Mouse (Mus musculus) limb, embryonic 12.5 days (tissue): ENCODE data around the gene Ctbp2. TPM values are rescaled to one million over a fixed set of nuclear protein-coding genes. Genes with fewer than 3 reads are reported as not detected.
"Not testable (repeated sequence)": the region's sequence is repeated elsewhere in the genome, so short reads cannot be mapped to it uniquely, and the experiment has no call there.

ENCODE experiments used
- ATAC-seq: fragments of 200-750 bp; cut with Nextera tagmentation; 2 replicates; pipeline ENCODE4 v1.8.0; 2017; ENCODE audit warnings: low read depth, moderate TSS enrichment; ENCODE audit not compliant: insufficient number of reproducible peaks, insufficient read depth, low FRiP score, low TSS enrichment
- H3K27ac ChIP-seq: fragments of 300-500 bp; sonication (generic); 2 replicates; pipeline ENCODE4 v1.5.1; 2016; ENCODE audit warnings: mild to moderate bottlenecking, moderate library complexity
- H3K27me3 ChIP-seq: fragments of 300-500 bp; sonication (generic); 2 replicates; pipeline ENCODE4 v1.6.1; 2016; ENCODE audit warnings: mild to moderate bottlenecking, moderate library complexity
- H3K36me3 ChIP-seq: fragments of 300-500 bp; sonication (generic); 2 replicates; pipeline ENCODE4 v1.6.1; 2016; ENCODE audit warnings: mild to moderate bottlenecking, moderate library complexity
- H3K4me1 ChIP-seq: fragments of 300-500 bp; sonication (generic); replicated peaks from 2 replicates; pipeline ENCODE4 v1.6.1; 2016
- H3K4me2 ChIP-seq: fragments of 300-500 bp; sonication (generic); 2 replicates; pipeline ENCODE4 v1.6.1; 2016; ENCODE audit warnings: mild to moderate bottlenecking, moderate library complexity
- H3K4me3 ChIP-seq: fragments of 300-500 bp; sonication (generic); replicated peaks from 2 replicates; pipeline ENCODE4 v1.5.1; 2016; ENCODE audit warnings: mild to moderate bottlenecking
- H3K9ac ChIP-seq: fragments of 300-500 bp; sonication (generic); replicated peaks from 2 replicates; pipeline ENCODE4 v1.6.1; 2016; ENCODE audit warnings: mild to moderate bottlenecking, moderate library complexity
- H3K9me3 ChIP-seq: fragments of 300-500 bp; sonication (generic); 2 replicates; pipeline ENCODE4 v1.6.1; 2016; ENCODE audit warnings: mild to moderate bottlenecking, moderate library complexity
- WGBS: fragments of 180-500 bp; shearing (Covaris S2); methylation state at CpG from one replicate; pipeline ENCODE4 v1.1.7; 2016; 5-methylcytosine and 5-hydroxymethylcytosine counted together
- polyA plus RNA-seq: library from polyadenylated mRNA; unstranded; fragments of >200 nt; fragmentation: Nextera tagmentation; extraction: Ambion mirVana; gene quantifications from 2 replicates; pipeline ENCODE4 v1.2.1, GENCODE M21; 2016

Gene Ctbp2
- polyA plus RNA-seq, 1 experiment from 2014 or later: 105 TPM

DNA sequence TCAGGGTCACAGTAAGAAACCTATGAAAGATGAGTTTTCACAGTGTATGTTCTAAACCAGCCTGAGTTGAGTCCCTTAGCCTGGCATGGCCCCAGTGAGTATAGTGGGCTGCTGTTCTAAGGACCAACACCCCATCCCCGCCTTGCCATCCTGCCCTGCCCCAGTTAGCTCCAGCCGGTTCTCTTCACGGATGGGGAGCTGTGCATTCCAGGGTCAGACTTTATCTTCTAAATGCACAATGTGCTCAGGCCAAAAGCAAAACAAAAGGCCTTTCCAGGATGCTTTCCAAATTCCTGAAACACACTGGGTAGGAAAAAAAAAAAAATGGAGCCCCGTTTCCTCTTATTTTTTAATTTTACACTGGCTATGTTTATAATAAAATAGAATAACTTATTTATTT, 24.9 kb downstream of the Ctbp2 start:
- Histone ChIP-seq H3K4me1 (peaks cover 36% of the 10 kb centered on the region), H3K27me3 (no peaks in the 10 kb centered on the region), H3K9ac (no peak overlapping the region), H3K9me3 (no peaks in the 10 kb centered on the region), H3K4me3 (no peak overlapping the region), H3K36me3 (peaks cover 27% of the 10 kb centered on the region), H3K27ac (no peak overlapping the region), H3K4me2 (no peak overlapping the region)
- 85% methylated on average over 4 of the region's 4 CpGs for WGBS
- ATAC-seq: no peak

DNA sequence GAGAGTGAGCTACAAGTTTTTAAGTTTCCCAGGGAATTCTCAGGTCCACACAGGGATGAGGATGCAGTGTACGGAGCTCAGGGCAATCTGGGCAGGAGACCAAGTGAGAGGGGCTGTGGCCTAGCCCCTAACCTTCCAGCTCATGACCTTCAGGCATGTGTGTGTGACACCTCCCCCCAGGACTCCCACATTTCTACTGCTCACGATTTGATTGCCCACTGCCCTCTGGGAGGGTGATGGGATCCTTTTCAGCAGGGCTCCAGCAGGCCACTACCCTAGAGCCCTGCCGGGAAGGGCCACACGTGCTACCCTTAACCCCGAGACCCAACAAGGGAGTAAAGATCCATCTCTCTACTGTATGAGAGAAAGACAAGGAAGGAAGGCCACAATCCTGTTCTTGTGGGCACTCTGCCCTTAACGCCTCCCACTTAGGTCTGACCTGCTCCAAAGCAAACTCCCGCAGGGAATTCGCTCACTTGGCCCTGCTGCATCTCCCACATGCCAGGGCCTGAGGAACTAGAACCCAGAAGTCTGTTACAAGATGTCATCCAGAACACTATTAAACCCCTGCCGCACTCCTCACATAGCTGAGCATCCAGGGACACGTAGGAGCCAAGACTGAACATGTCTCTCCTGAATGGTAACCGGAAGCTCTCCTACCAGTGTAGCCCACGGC, 25.9 kb downstream of the Ctbp2 start:
- H3K27me3 ChIP-seq: no peaks in the 10 kb centered on the region
- WGBS: 85% methylated on average over 12 of the region's 12 CpGs
- H3K4me2 ChIP-seq: no peak overlapping the region
- H3K36me3 ChIP-seq: peaks cover 27% of the 10 kb centered on the region
- ATAC-seq: no peak
- no peak overlapping the region for H3K9ac ChIP-seq
- H3K9me3 ChIP-seq: no peaks in the 10 kb centered on the region
- H3K4me1 ChIP-seq: peaks cover 45% of the 10 kb centered on the region
- H3K27ac ChIP-seq: no peak overlapping the region
- no peak overlapping the region for H3K4me3 ChIP-seq

DNA sequence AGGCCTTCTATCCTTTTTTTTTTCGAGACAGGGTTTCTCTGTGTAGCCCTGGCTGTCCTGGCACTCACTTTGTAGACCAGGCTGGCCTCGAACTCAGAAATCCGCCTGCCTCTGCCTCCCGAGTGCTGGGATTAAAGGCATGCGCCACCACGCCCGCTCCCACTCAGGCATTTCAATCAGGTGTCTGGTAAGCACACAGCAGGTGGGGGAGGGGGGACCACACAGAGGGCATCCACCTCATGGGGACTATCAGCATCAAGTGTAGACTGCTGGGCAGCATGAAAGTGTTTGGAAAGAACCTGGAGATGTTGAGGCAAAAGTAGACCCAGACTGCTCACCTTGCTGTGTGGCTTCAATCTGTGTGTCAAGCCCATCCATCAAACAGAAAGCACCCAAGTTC, 28.5 kb downstream of the Ctbp2 start:
- Histone ChIP-seq H3K36me3 (peaks cover 23% of the 10 kb centered on the region), H3K4me1 (peaks cover 44% of the 10 kb centered on the region)
- H3K4me2 ChIP-seq, H3K9ac ChIP-seq, H3K27ac ChIP-seq, H3K9me3 ChIP-seq, H3K27me3 ChIP-seq, H3K4me3 ChIP-seq, ATAC-seq: not testable (repeated sequence)
- WGBS: 91% methylated on average over 7 of the region's 7 CpGs

DNA sequence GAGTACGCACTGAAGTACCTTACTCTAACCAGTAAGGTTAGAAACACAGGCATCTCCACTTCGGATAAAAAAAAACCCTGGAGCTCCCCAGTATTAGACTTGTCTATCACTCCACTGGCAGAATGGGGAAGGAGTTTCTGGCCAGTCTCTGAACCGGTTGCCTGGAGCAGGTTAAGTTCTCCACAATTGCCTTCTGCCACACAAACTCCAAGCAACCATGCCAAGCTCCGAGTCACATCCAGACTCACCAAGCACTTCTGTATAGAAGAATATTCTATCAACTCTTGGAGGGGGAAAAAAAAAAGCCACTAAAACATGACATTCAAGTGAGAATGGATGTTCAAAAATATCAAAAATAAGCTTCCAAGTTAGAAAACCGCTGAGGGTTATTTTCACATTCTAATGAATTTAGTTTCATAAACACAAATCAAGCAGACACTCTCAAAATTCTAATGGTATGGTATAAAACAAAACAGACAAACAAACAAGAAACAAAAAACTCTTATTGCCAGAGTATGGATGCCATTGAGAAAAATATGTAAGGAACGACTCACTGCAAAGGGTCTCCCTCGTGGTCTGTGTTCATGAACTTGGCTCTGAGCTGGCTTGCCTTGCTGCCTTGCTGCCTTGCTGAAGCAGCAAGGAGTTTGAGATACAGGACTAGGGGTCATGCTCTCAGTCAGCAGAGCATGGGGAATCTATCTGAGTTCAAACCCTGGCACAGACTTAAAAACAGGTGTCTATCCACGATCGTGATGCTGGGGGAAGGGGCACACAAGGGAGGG, 29.3 kb downstream of the Ctbp2 start:
- Histone ChIP-seq H3K27ac (peak overlapping the region; percentile 45), H3K4me1 (peaks cover 39% of the 10 kb centered on the region), H3K9ac (no peak overlapping the region), H3K27me3 (no peaks in the 10 kb centered on the region), H3K4me2 (no peak overlapping the region), H3K4me3 (no peak overlapping the region), H3K36me3 (peaks cover 23% of the 10 kb centered on the region), H3K9me3 (no peaks in the 10 kb centered on the region)
- no peak for ATAC-seq
- WGBS: 76% methylated on average over 9 of the region's 9 CpGs

DNA sequence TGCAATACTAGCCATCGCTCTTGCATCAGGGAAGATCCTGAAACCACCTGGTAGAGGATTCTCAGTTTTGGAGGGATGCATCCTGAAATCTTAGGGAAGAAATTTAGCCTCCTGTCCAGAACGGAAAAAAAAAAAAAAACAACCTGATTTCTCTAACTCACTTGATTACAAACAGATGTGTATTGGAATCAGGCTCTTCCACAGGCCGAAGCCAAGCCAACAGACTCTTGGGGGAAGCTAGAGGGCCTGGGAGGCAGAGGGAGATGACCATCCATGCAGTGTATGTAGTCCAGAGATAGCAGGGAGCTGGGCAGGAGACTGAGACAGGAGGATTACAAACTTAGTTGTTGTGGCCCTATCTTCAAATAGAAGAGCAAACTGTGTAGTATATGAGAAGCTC, 30.0 kb downstream of the Ctbp2 start:
- Histone ChIP-seq H3K27me3 (no peaks in the 10 kb centered on the region), H3K9me3 (no peaks in the 10 kb centered on the region), H3K27ac (peak overlapping the region; percentile 45), H3K4me2 (no peak overlapping the region), H3K9ac (no peak overlapping the region), H3K36me3 (peaks cover 21% of the 10 kb centered on the region), H3K4me3 (no peak overlapping the region), H3K4me1 (peaks cover 44% of the 10 kb centered on the region)
- ATAC-seq: no peak
- WGBS: 33% methylated on average over 3 of the region's 3 CpGs

DNA sequence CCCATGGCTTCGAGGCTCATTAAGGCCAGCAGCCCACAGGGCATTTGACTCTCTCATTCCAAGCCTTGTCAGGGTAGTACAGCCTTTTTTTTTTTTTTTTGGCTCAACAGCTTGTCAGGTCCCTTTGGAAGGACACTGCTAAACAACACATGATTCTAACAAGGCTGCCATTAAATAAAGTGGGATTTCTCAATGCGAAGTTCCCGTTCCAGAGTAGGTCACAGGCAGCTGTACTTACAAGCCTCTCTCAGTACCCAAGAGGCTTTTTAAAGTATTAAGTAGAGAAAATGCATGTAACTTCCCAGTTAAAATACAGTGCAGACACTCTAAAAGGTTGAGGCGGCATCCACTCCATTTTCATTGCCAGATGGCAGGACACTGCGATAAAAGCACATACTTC, 30.4 kb downstream of the Ctbp2 start:
- Histone ChIP-seq H3K4me1 (peaks cover 44% of the 10 kb centered on the region), H3K4me2 (no peak overlapping the region), H3K36me3 (peaks cover 17% of the 10 kb centered on the region), H3K27me3 (no peaks in the 10 kb centered on the region), H3K9me3 (no peaks in the 10 kb centered on the region), H3K27ac (0 out of 2 replicates have a peak overlapping the region, but pooled peaks have one; percentile 7), H3K9ac (no peak overlapping the region), H3K4me3 (no peak overlapping the region)
- ATAC-seq: no peak
- WGBS: 51% methylated on average over 5 of the region's 5 CpGs

DNA sequence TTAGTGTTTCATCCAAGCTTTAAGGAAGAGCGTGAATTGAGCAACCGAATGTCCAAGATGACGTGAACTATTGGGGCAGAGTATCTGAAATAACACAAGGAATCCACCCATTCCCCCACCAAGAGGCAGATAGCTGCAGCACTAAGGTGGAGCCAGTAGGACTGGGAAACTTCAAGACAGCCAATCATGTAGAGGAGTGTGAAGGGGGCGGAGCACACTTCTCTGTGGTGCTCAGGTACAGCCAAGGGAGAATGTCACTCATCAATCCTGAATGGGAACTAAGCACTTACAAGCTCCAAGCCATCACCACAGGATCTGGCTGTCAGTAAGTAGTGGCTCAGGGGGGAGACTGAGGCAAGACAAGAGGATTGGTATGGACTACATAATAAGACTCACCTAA, 33.5 kb downstream of the Ctbp2 start:
- Histone ChIP-seq H3K36me3 (peaks cover 2% of the 10 kb centered on the region; the same call in 1 of the 2 replicates), H3K4me1 (peaks cover 41% of the 10 kb centered on the region), H3K27me3 (no peaks in the 10 kb centered on the region), H3K4me2 (no peak overlapping the region), H3K9me3 (no peaks in the 10 kb centered on the region), H3K27ac (no peak overlapping the region), H3K4me3 (no peak overlapping the region), H3K9ac (no peak overlapping the region)
- 90% methylated on average over 4 of the region's 4 CpGs for WGBS
- ATAC-seq: no peak

DNA sequence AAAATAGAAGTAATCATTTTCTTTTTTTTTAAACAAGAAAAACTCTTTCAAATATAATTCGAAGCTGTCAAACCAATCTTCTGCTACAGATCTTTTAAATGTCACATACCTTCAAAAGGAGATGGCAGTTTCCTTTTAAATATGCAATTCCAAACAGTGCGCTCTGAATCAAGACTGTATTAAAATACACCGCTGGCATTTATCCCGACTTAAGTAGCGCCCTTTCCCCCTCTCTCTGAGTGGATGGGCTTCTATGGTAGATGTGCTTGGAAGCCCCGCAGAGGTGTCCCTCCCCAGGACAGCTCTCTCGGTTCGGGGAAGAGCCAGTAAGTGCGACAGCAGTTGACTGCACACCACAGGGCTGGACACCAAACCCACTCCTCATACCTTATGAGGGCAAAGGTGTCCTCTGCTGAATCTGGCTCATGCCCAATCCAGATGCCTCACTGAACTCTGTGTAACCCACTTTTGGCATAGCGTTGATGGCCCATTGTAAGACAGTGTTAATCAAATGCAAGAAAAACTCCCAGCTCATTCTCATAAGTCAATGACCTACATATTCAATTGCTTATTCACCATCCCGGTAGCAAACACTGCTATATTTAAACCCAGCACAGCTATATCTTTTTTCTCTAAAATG, 34.4 kb downstream of the Ctbp2 start:
- Histone ChIP-seq H3K36me3 (peaks cover under 1% of the 10 kb centered on the region; the same call in 1 of the 2 replicates), H3K27ac (no peak overlapping the region), H3K9ac (no peak overlapping the region), H3K9me3 (no peaks in the 10 kb centered on the region), H3K4me2 (no peak overlapping the region), H3K27me3 (no peaks in the 10 kb centered on the region), H3K4me1 (peaks cover 36% of the 10 kb centered on the region), H3K4me3 (no peak overlapping the region)
- 91% methylated on average over 11 of the region's 11 CpGs for WGBS
- ATAC-seq: no peak

DNA sequence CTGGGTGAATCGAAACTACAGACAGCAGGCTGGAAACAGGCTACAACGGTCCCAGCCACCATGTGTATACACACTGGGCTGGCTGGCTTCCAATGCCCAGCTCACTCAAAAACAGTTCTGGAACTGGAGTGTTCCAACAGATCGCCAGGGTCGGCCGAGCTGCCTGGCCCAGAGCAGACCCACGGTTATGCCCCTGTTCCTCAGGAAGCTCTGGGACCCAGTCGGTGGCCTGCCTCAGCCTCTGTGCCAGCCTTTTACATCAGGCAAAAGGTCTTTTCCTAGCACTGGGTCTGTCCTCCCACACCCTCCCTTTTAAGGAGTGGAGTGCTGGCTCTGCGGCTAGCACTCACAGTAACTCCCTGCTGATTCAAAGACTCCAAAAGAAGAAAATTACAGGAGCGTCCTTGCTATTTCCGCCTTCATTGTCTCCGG, 35.3 kb downstream of the Ctbp2 start:
- peak overlapping the region; percentile 45; the same call in 1 of the 2 replicates for H3K27ac ChIP-seq

DNA sequence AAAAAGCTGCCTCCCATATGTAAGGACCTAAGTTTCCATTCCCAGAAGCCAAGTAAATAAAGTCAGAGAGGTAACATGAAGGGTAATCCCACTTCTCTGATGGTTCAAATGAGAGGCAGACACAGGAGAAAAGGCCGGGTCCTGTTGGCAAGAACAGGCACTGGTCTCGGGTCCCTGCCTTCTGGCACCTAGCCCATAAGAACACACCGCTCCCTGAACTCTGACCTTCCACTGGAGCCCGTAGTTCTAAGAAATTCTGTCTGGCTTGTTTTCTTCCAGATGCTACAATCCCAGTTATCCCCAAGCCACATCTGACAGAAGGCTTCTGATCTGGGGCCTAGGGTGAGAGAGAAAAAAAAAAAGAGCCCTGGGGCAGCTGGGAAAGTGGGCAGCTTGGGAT, 35.7 kb downstream of the Ctbp2 start:
- Histone ChIP-seq H3K36me3 (peaks cover 7% of the 10 kb centered on the region; the same call in 1 of the 2 replicates), H3K9me3 (no peaks in the 10 kb centered on the region), H3K27ac (peak overlapping the region; percentile 45; the same call in 1 of the 2 replicates), H3K27me3 (no peaks in the 10 kb centered on the region), H3K9ac (no peak overlapping the region), H3K4me3 (no peak overlapping the region), H3K4me2 (no peak overlapping the region), H3K4me1 (peaks cover 22% of the 10 kb centered on the region)
- WGBS: 65% methylated on average over 4 of the region's 4 CpGs
- no peak for ATAC-seq

More for the DNA sequence above, 35.3 kb downstream of the Ctbp2 start:
- peaks cover 7% of the 10 kb centered on the region; the same call in 1 of the 2 replicates for H3K36me3 ChIP-seq
- no peak overlapping the region for H3K9ac ChIP-seq
- peaks cover 27% of the 10 kb centered on the region for H3K4me1 ChIP-seq
- H3K4me2 ChIP-seq: no peak overlapping the region
- 68% methylated on average over 11 of the region's 11 CpGs for WGBS
- H3K27me3 ChIP-seq: no peaks in the 10 kb centered on the region
- ATAC-seq: no peak
- no peak overlapping the region for H3K4me3 ChIP-seq
- H3K9me3 ChIP-seq: no peaks in the 10 kb centered on the region

DNA sequence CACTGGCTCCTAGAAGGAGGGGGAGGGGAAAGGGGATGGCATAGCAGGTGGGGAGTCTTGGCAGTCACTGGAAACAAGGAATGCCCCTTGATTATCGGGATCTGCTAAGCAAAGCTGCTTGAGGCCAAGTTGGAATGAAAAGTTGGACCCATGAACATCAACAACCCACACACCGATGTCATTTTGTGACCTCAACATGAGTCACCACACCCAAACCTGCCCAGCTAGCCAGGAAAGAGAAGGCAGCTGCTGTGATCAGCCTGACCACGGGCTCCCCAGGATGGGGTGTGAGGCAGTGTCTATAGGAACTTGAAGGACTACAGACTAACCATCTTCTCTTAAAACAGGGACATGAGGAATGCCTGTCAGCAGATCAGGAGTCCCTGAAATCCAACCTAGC, 38.7 kb downstream of the Ctbp2 start:
- H3K27me3 ChIP-seq: no peaks in the 10 kb centered on the region
- no peak overlapping the region for H3K4me2 ChIP-seq
- no peak for ATAC-seq
- no peaks in the 10 kb centered on the region for H3K9me3 ChIP-seq
- 90% methylated on average over 3 of the region's 3 CpGs for WGBS
- H3K9ac ChIP-seq: no peak overlapping the region
- H3K4me1 ChIP-seq: peaks cover 26% of the 10 kb centered on the region
- no peak overlapping the region for H3K27ac ChIP-seq
- H3K36me3 ChIP-seq: peaks cover 22% of the 10 kb centered on the region
- H3K4me3 ChIP-seq: no peak overlapping the region
